Mouse (Mus musculus): Measurements from ENCODE around the gene Carnmt1. TPM values are rescaled to one million over a fixed set of nuclear protein-coding genes. Genes with fewer than 3 reads are reported as not detected.

The Carnmt1 gene
- polyA plus RNA-seq (2016; fragmentation: Nextera tagmentation; extraction: Ambion mirVana) = 24.4 and 33.3 TPM in 2 replicates

DNA sequence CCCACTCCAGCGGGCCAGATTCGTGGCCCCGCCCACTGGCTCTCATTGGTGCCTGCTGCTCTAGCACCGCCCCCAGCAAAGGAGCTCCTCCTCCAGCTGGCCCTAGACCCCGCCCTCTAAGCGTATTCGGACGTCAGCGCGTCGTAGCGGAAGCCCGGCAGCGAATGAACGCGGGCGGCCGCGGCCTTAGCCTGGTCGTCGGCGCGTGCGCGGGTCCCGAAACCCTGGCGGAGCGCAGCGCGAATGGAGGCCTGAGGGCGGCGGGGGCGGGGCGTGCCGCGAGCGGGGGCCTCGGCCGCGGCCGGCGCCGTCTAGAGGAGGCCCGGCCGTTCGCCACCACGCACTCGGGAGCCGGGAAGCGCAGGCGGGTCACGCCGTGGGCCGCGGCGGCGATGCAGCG lies at the start of gene Carnmt1:
TSS of gene Carnmt1 (plus strand) at position 157 of the 400 bp plus-strand sequence.
- Histone ChIP-seq H3K27me3 (ENCODE audit: insufficient read depth, poor library complexity, severe bottlenecking) (no peaks in the 10 kb centered on the region), H3K27ac (peak within 1 kb of the TSS; percentile 96), H3K4me1 (peaks cover 24% of the 10 kb centered on the region), H3K36me3 (no peaks in the 10 kb centered on the region), H3K4me3 (peak within 1 kb of the TSS; percentile 87), H3K9me3 (no peaks in the 10 kb centered on the region)
- under 1% methylated on average over 55 of the region's 58 CpGs for WGBS
- DNase-seq (ENCODE audit: low spot score) = peak; percentile 99

DNA sequence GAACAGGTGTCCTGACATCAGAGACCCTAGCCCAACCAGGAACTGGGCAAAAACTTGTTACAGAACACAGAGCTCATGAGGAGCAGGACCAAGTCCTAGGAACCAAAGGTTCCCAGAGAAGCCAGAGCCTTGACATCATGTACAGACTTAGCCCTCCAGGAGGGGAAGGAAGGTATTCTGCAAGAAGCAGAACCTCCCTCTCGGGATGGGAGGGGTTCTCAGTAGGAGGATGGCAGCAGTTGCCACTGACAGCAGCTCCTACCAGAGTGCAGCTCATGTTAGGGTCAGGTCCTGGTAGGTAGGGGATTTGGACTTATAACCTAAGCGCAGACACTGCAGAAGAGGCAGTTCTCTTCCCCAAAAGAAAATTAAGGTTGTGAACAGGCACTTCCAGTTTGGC lies 46.7 kb upstream of the Carnmt1 start:
- no peaks in the 10 kb centered on the region for H3K9me3 ChIP-seq
- WGBS = 74% methylated on average over 2 of the region's 2 CpGs
- H3K27me3 ChIP-seq (ENCODE audit: insufficient read depth, poor library complexity, severe bottlenecking) = no peaks in the 10 kb centered on the region

GRCm38 (mm10) chr19:18629589-18629988 lies 41.0 kb upstream of the Carnmt1 start:
- H3K27me3 ChIP-seq (ENCODE audit: insufficient read depth, poor library complexity, severe bottlenecking) = peaks cover 14% of the 10 kb centered on the region
- no peaks in the 10 kb centered on the region for H3K36me3 ChIP-seq
- no peaks in the 10 kb centered on the region for H3K9me3 ChIP-seq
- H3K4me1 ChIP-seq = no peaks in the 10 kb centered on the region
- no peak overlapping the region for H3K4me3 ChIP-seq
- no peak overlapping the region for H3K27ac ChIP-seq
- WGBS = 83% methylated on average over 1 of the region's 1 CpGs
- DNase-seq (ENCODE audit: low spot score) = no peak

More for the DNA sequence above, 46.7 kb upstream of the Carnmt1 start:
- H3K4me1 ChIP-seq = no peaks in the 10 kb centered on the region
- no peak overlapping the region for H3K27ac ChIP-seq
- no peak overlapping the region for H3K4me3 ChIP-seq
- DNase-seq (ENCODE audit: low spot score) = no peak
- no peaks in the 10 kb centered on the region for H3K36me3 ChIP-seq

- Histone ChIP-seq H3K36me3 (no peaks in the 10 kb centered on the region), H3K4me1 (no peaks in the 10 kb centered on the region), H3K27me3 (ENCODE audit: insufficient read depth, poor library complexity, severe bottlenecking) (peaks cover 14% of the 10 kb centered on the region), H3K9me3 (no peaks in the 10 kb centered on the region), H3K4me3 (peak overlapping the region; percentile 84), H3K27ac (peak overlapping the region; percentile 89)
- DNase-seq (ENCODE audit: low spot score) = no peak
- 11% methylated on average over 17 of the region's 17 CpGs for WGBS
Observed at GRCm38 (mm10) chr19:18630221-18631119, 40.1 kb upstream of the Carnmt1 start.

GRCm38 (mm10) chr19:18631161-18631643 lies 39.4 kb upstream of the Carnmt1 start:
- no peaks in the 10 kb centered on the region for H3K4me1 ChIP-seq
- peak overlapping the region; percentile 84 for H3K4me3 ChIP-seq
- no peaks in the 10 kb centered on the region for H3K36me3 ChIP-seq
- peak; percentile 86 for DNase-seq (ENCODE audit: low spot score)
- no peaks in the 10 kb centered on the region for H3K9me3 ChIP-seq
- WGBS = under 1% methylated on average over 40 of the region's 40 CpGs
- peak overlapping the region; percentile 89 for H3K27ac ChIP-seq
- H3K27me3 ChIP-seq (ENCODE audit: insufficient read depth, poor library complexity, severe bottlenecking) = peaks cover 14% of the 10 kb centered on the region

GRCm38 (mm10) chr19:18631644-18632219 lies 38.8 kb upstream of the Carnmt1 start, which contains the start of the genes Ostf1 and Nmrk1:
TSS of gene Ostf1 (minus strand) at chr19:18631823.
TSS of gene Nmrk1 (plus strand) at chr19:18631950.
- WGBS = under 1% methylated on average over 51 of the region's 51 CpGs
- Histone ChIP-seq H3K27me3 (ENCODE audit: insufficient read depth, poor library complexity, severe bottlenecking) (peaks cover 14% of the 10 kb centered on the region), H3K9me3 (no peaks in the 10 kb centered on the region), H3K27ac (peak within 1 kb of the TSS; percentile 89), H3K4me3 (peak within 1 kb of the TSS; percentile 84), H3K4me1 (no peaks in the 10 kb centered on the region), H3K36me3 (no peaks in the 10 kb centered on the region)
- peak; percentile 97 for DNase-seq (ENCODE audit: low spot score)

DNA sequence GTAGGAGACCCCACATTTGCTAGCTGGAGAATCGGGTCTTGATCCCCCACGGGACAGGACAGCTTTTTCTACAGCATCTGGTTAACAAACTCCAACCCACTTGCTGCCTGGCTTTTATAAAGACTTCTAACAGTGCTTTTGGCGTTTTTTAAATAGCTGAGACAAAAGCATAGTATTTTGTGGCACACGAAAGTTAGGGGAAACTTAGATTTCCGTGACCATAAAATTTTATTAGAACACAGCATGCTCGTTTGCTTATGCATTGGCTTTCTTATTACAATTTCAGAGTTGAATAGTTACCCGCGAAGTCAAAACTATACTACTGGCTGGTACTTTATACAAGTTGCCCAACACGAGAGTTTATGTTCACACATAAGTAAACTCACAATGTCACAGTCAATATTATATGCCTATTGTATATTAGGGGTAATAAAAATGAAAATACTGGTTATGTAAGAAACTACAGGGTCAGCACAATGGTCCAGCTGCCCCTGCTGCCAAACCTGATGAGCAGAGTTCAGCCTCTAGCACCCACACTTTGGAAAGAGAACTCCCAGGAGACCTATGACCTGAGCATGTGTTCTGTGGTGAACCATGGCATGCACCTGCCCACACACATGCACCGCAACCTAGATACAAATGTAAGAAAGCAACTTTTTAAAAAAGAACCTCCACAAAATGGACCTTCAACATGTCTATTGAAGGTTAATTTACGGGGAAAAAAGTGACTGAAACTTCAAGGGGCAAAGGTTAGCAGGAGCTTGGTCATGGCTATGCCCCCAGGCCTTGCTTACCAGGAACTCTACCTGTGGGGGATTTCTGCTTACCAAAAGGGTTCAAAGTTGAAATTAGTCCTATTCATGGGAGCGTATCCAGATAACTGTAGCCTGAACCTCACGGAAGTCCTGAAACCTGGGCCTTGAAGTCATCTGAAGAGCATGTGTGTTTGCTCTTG lies 38.1 kb upstream of the Carnmt1 start:
- WGBS = 63% methylated on average over 13 of the region's 13 CpGs
- no peaks in the 10 kb centered on the region for H3K9me3 ChIP-seq
- no peak for DNase-seq (ENCODE audit: low spot score)
- H3K36me3 ChIP-seq = no peaks in the 10 kb centered on the region
- H3K27me3 ChIP-seq (ENCODE audit: insufficient read depth, poor library complexity, severe bottlenecking) = peaks cover 14% of the 10 kb centered on the region
- peak overlapping the region; percentile 84 for H3K4me3 ChIP-seq
- H3K27ac ChIP-seq = peak overlapping the region; percentile 89
- H3K4me1 ChIP-seq = no peaks in the 10 kb centered on the region

GRCm38 (mm10) chr19:18637954-18638353 lies 32.6 kb upstream of the Carnmt1 start:
- WGBS = 75% methylated on average over 5 of the region's 5 CpGs
- H3K9me3 ChIP-seq = no peaks in the 10 kb centered on the region
- no peak overlapping the region for H3K27ac ChIP-seq
- H3K4me1 ChIP-seq = no peaks in the 10 kb centered on the region
- peaks cover 7% of the 10 kb centered on the region for H3K27me3 ChIP-seq (ENCODE audit: insufficient read depth, poor library complexity, severe bottlenecking)
- H3K4me3 ChIP-seq = no peak overlapping the region
- H3K36me3 ChIP-seq = no peaks in the 10 kb centered on the region
- no peak for DNase-seq (ENCODE audit: low spot score)

GRCm38 (mm10) chr19:18638949-18639348 lies 31.6 kb upstream of the Carnmt1 start:
- Histone ChIP-seq H3K27ac (no peak overlapping the region), H3K4me1 (0 out of 2 replicates have a peak, but pooled peaks cover 3% of the 10 kb centered on the region), H3K36me3 (no peaks in the 10 kb centered on the region), H3K9me3 (no peaks in the 10 kb centered on the region), H3K27me3 (ENCODE audit: insufficient read depth, poor library complexity, severe bottlenecking) (no peaks in the 10 kb centered on the region), H3K4me3 (no peak overlapping the region)
- WGBS = 65% methylated on average over 5 of the region's 5 CpGs
- DNase-seq (ENCODE audit: low spot score) = no peak

GRCm38 (mm10) chr19:18639552-18639951 lies 31.0 kb upstream of the Carnmt1 start:
- H3K4me3 ChIP-seq = no peak overlapping the region
- no peak overlapping the region for H3K27ac ChIP-seq
- no peaks in the 10 kb centered on the region for H3K36me3 ChIP-seq
- no peaks in the 10 kb centered on the region for H3K9me3 ChIP-seq
- no peaks in the 10 kb centered on the region for H3K27me3 ChIP-seq (ENCODE audit: insufficient read depth, poor library complexity, severe bottlenecking)
- H3K4me1 ChIP-seq = 0 out of 2 replicates have a peak, but pooled peaks cover 3% of the 10 kb centered on the region
- 26% methylated on average over 2 of the region's 2 CpGs for WGBS
- no peak for DNase-seq (ENCODE audit: low spot score)

- no peak overlapping the region for H3K27ac ChIP-seq
- H3K36me3 ChIP-seq = no peaks in the 10 kb centered on the region
- no peaks in the 10 kb centered on the region for H3K27me3 ChIP-seq (ENCODE audit: insufficient read depth, poor library complexity, severe bottlenecking)
- H3K4me3 ChIP-seq = no peak overlapping the region
- 0 out of 2 replicates have a peak, but pooled peaks cover 3% of the 10 kb centered on the region for H3K4me1 ChIP-seq
- 64% methylated on average over 4 of the region's 4 CpGs for WGBS
- no peaks in the 10 kb centered on the region for H3K9me3 ChIP-seq
- no peak for DNase-seq (ENCODE audit: low spot score)
Observed at GRCm38 (mm10) chr19:18641001-18641400, 29.6 kb upstream of the Carnmt1 start.

DNA sequence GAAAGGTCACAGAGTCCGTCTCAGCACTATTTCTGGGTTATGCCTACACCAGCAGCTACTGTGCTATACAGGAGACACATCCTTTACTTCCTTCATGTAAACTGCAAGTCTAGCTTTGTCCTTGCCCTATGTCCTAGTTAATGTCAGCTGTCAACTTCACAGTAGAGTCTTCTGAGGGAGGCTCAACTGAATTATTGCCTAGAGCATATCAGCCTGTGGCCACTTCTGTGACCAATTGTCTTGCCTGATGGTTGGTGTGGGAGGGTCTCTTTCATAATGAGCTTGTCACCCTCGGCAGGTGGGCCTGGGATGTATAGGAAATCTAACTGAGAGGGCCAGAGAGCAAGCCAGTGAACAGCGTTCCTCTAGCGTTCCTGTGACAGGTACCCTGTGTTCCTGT lies 27.2 kb upstream of the Carnmt1 start:
- DNase-seq (ENCODE audit: low spot score) = no peak
- Histone ChIP-seq H3K27ac (no peak overlapping the region), H3K27me3 (ENCODE audit: insufficient read depth, poor library complexity, severe bottlenecking) (no peaks in the 10 kb centered on the region), H3K4me1 (peaks cover 16% of the 10 kb centered on the region), H3K36me3 (no peaks in the 10 kb centered on the region), H3K4me3 (no peak overlapping the region), H3K9me3 (no peaks in the 10 kb centered on the region)
- WGBS = 58% methylated on average over 4 of the region's 4 CpGs

All from heart, embryonic 10.5 days (tissue).